Mouse (Mus musculus) kidney, adult 2 months (tissue): ENCODE results near the gene Spsb1. TPM values are rescaled to one million over a fixed set of nuclear protein-coding genes. Genes with fewer than 3 reads are reported as not detected.

Experiments
- DNase-seq: peaks from one replicate; pipeline ENCODE4 v3.0.0; 2021
- H3K27ac ChIP-seq: fragments of 200-500 bp; 2 replicates; pipeline ENCODE4 v1.5.1; 2012; ENCODE audit warnings: low read depth, low read length, control low read depth, inconsistent platforms; ENCODE audit not compliant: insufficient read depth
- H3K27me3 ChIP-seq: fragments of 200-500 bp; replicated peaks from 2 replicates; pipeline ENCODE4 v1.6.1; 2012; ENCODE audit warnings: mild to moderate bottlenecking, moderate library complexity, low read length, inconsistent platforms; ENCODE audit not compliant: control insufficient read depth, insufficient read depth
- H3K36me3 ChIP-seq: fragments of 200-500 bp; 2 replicates; pipeline ENCODE4 v1.6.1; 2012; ENCODE audit warnings: mild to moderate bottlenecking, moderate library complexity, low read length, inconsistent platforms; ENCODE audit not compliant: control insufficient read depth, insufficient read depth
- H3K4me1 ChIP-seq: fragments of 200-500 bp; 2 replicates; pipeline ENCODE4 v1.6.1; 2011; ENCODE audit warnings: low read length; ENCODE audit not compliant: control insufficient read depth, insufficient read depth
- H3K4me3 ChIP-seq: fragments of 200-500 bp; 2 replicates; pipeline ENCODE4 v1.5.1; 2011; ENCODE audit warnings: mild to moderate bottlenecking, low read depth, low read length, control low read depth; ENCODE audit not compliant: insufficient read depth
- CTCF ChIP-seq: fragments of 200-500 bp; conservative IDR thresholded peaks from 2 replicates; pipeline ENCODE4 v1.5.1; 2011; ENCODE audit warnings: low read depth, mild to moderate bottlenecking, control low read depth, low read length, moderate library complexity, mixed read lengths; ENCODE audit not compliant: insufficient read depth, insufficient read length
- POLR2A ChIP-seq: fragments of 200-500 bp; IDR thresholded peaks from one replicate; pipeline ENCODE4 v1.6.1; 2011; ENCODE audit warnings: low read depth, low read length, control low read depth
- WGBS: fragments of 180-500 bp; shearing (Covaris S2); methylation state at CpG from one replicate; pipeline ENCODE4 v1.1.7; 2018; 5-methylcytosine and 5-hydroxymethylcytosine counted together
- polyA plus RNA-seq: library from polyadenylated mRNA; depleted of rRNA; stranded (reverse); fragments of >200 nt; gene quantifications from 2 replicates; pipeline ENCODE4 v1.2.3, GENCODE M21; 2012

Gene Spsb1
- polyA plus RNA-seq, 1 experiment: 6.5 TPM

DNA sequence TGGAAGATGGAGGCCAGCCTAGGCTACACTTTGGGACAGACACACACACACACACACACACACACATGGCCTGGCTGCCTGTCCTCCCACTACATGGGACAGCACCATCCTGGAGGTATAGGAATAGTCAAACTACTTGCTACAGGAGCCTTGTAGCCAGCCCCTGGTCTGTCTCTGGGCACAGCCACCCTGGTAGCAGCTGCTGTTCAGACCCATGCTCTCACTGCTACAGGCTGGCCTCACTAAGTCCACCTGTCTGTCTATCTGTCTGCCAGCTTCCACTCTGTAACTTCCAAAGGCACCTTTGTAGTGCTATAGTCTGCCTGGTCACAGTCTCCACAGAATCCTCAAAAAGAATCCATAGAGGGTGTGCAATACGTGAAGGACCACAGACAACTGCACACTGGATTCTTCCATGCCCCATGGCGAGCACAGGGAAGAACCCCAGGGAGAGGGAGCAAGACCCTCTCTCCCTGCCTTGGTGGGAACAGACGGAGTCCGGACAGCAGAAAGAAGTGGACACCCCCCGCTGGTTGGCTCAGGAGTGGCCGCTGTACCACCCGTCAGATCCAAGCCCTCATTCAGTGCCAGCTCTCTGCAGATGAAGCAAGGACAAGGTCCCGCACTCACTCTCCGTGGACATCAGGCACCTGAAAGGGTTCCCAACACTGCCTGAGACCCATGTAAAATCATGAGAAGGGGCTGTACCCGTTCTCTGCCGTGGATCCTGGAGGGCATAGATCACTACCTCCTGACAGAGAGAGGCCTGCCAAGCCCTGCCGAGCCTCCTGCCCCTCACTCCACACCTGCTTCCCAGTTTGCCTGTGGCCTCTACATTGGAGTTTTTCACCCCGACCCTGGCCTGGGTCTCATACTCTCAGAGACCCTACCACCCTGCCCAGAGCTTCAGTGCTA is 37.2 kb upstream of the Spsb1 start:
- Histone ChIP-seq H3K27ac (peak overlapping the region; percentile 54; the same call in 1 of the 2 replicates), H3K27me3 (no peaks in the 10 kb centered on the region), H3K4me1 (peaks cover 53% of the 10 kb centered on the region), H3K4me3 (no peak overlapping the region), H3K36me3 (peaks cover 3% of the 10 kb centered on the region; the same call in 1 of the 2 replicates)
- DNase-seq: no peak
- TF ChIP-seq CTCF: no peak
- no peak for TF ChIP-seq POLR2A
- 67% methylated on average over 13 of the region's 13 CpGs for WGBS

DNA sequence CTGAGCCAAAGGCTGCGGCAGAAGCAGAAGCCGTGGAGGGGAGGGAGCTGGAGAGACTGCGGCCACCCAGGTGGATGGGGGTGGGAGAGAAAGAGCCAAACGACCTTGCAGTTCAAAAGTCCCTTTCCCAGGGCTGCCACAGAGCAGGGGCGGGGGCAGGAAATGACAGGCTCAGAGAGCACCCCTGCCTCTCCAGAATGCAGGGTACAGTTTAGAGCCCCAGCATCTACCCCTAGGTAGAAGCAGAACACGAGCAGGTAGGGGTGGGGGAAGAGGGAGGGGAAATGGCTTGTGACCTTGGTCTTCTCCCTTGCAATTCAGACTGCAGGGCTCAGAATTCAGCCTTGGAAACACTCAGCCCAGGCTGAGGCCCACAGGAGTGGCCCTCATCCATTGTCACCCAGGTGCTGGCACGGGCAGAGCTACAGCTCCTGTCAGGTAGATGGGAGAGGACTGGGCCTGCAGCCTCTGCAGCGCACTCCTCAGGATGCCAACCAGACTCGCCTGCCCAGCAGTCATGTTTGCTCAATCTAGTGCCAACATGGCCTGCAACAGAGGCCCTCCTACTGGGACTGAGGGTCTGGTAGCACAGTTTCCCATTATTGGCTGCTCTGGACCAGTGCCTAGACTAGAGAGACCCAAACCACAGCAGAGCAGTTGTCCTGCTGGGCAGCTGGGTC is 36.3 kb upstream of the Spsb1 start:
- H3K27me3 ChIP-seq: no peaks in the 10 kb centered on the region
- H3K4me3 ChIP-seq: no peak overlapping the region
- TF ChIP-seq CTCF: no peak
- TF ChIP-seq POLR2A: no peak
- peak overlapping the region; percentile 54 for H3K27ac ChIP-seq
- DNase-seq: peak; percentile 79
- H3K36me3 ChIP-seq: peaks cover 3% of the 10 kb centered on the region; the same call in 1 of the 2 replicates
- WGBS: 31% methylated on average over 9 of the region's 9 CpGs
- H3K4me1 ChIP-seq: peaks cover 43% of the 10 kb centered on the region

DNA sequence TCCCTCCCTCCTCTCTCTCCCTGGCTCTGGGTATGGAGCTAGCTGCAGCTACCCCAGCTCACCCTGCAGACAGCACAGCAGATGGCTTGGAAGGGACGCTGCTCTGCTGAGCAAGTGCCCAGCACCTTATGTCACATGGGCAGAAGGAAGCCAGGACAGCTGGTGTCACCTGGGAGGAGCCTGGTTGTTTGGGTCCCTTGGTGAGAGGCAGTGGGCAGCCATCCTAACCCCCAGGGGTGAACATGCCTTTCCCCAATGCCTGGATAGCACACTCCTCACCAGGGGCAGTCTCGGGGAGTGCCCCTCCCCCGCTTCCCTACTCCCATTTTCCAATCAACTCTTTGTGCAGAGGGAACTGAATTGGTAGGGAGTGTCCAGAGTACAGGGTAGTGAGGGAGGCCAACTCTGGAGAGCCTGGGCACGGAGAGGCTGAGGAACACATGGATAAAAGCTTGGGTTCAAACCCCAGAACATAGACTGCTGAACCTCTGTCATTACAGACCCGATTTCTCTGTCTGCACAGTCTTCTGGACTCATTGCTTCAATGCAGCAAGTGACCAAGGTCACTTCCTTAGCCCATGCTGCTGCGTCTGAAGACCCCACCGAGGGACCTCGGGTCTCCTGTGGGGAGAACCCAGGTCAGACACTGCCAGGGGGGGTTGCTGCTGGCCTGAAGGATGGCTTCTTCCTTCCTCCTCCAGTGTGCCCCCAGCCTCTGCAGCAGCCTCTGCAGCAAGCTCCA is 35.5 kb upstream of the Spsb1 start:
- H3K4me1 ChIP-seq: peaks cover 40% of the 10 kb centered on the region
- no peak overlapping the region for H3K4me3 ChIP-seq
- H3K27ac ChIP-seq: peak overlapping the region; percentile 54
- H3K27me3 ChIP-seq: no peaks in the 10 kb centered on the region
- 21% methylated on average over 8 of the region's 8 CpGs for WGBS
- peak; percentile 56 for DNase-seq
- no peak for TF ChIP-seq CTCF
- no peak for TF ChIP-seq POLR2A
- H3K36me3 ChIP-seq: peaks cover 3% of the 10 kb centered on the region; the same call in 1 of the 2 replicates

- peak overlapping the region; percentile 89 for H3K27ac ChIP-seq
- peak; percentile 96 for DNase-seq
- peaks cover 42% of the 10 kb centered on the region for H3K4me1 ChIP-seq
- 1% methylated on average over 21 of the region's 21 CpGs for WGBS
- no peaks in the 10 kb centered on the region for H3K27me3 ChIP-seq
- no peaks in the 10 kb centered on the region; the same call in 1 of the 2 replicates for H3K36me3 ChIP-seq
- H3K4me3 ChIP-seq: no peak overlapping the region
- TF ChIP-seq CTCF (no peak), POLR2A (no peak)
Measured at GRCm38 (mm10) chr4:149988931-149989556, 34.2 kb upstream of the Spsb1 start.

GRCm38 (mm10) chr4:149988301-149988700 is 33.5 kb upstream of the Spsb1 start:
- TF ChIP-seq POLR2A (no peak), CTCF (no peak)
- peak overlapping the region; percentile 74; the same call in 1 of the 2 replicates for H3K27ac ChIP-seq
- DNase-seq: no peak
- peaks cover 35% of the 10 kb centered on the region for H3K4me1 ChIP-seq
- no peaks in the 10 kb centered on the region for H3K27me3 ChIP-seq
- H3K4me3 ChIP-seq: no peak overlapping the region
- no peaks in the 10 kb centered on the region; the same call in 1 of the 2 replicates for H3K36me3 ChIP-seq
- WGBS: 65% methylated on average over 6 of the region's 6 CpGs

DNA sequence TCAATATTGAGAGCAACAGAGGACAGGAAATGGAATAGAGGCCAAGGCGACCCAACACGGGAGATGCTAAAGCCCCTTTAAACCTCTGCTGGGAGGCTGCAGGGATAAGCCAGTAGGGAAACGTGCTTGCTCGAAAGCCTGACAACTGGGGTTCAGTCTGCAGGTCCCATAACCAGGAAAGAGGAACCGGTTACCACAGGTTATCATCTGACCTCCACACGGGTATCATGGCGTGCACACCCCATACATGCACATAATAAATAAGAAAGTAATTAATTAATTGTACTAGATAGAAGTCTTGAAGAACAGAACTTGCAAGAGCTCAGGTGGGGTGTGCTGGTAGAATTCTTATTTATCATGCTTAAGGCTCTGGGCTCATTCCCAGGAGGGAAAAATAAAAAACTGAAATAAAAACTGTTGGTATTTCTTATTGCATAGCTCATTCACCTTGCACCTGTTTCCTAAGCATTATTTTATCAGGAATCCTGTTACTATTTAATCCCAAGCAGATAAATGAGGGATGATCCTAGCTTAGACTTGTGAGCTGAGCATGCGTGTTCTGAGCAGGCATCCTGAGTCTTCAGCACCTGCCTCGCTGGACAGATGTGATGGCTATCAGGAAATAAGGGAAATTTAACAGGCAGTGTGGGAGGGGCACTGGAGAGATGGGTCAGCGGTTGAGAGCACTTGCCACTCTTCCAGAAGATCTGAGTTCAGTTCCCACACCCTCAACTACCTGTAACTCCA is 32.0 kb upstream of the Spsb1 start:
- DNase-seq: no peak
- no peak for TF ChIP-seq CTCF
- no peak for TF ChIP-seq POLR2A
- no peaks in the 10 kb centered on the region for H3K27me3 ChIP-seq
- 77% methylated on average over 10 of the region's 10 CpGs for WGBS
- no peak overlapping the region for H3K4me3 ChIP-seq
- peaks cover 30% of the 10 kb centered on the region for H3K4me1 ChIP-seq
- H3K27ac ChIP-seq: no peak overlapping the region
- peaks cover 2% of the 10 kb centered on the region; the same call in 1 of the 2 replicates for H3K36me3 ChIP-seq
